Mouse (Mus musculus) R1 (cell line): ENCODE measurements around the gene Strn3.

Experiments used
- DNase-seq: peaks from one replicate; pipeline ENCODE4 v3.0.0-alpha.2; 2018; ENCODE audit warnings: low read depth, low spot score

Gene Strn3

DNA sequence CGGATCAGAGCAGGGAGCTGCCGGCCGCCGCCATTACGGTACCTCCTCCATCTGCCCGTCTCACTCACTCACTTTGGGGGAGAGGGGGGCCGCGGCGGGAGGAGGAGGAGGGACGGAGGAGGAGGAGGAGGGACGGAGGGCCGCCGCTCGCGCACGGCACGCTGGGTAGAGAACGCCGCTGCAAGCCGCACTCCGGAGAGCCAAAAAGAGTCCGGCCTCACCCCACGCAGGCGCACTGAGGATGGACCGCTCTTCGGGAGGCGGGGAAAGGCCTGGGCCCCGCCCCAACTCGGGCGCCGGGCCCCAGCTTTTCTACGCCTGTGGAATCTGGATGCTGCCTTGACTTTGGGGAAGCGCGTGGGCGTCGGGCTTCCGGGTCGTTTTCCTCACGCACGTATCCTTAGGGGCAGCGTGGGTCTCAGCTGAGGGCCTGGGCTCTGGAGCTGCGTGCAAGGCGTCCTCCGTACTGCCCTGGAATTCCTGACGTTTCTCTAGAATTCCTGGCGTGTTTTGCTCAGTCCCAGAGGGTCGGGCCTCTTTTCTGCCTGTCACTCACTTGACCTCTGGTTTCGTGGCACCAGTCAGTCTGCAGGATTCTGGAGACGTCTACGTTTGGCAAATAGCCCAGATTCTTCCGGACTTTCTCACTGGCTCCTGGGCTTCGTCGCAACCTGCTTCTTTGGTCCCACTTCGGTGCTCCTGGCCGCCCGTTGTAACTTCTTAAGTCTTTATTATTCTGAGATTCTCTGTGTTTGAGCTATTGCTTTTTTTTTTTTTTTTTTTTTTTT lies at the start of gene Strn3:
Gene Strn3 (minus strand): TSS at position 53 of the 788 bp plus-strand sequence.
- DNase-seq: peak; percentile 97

DNA sequence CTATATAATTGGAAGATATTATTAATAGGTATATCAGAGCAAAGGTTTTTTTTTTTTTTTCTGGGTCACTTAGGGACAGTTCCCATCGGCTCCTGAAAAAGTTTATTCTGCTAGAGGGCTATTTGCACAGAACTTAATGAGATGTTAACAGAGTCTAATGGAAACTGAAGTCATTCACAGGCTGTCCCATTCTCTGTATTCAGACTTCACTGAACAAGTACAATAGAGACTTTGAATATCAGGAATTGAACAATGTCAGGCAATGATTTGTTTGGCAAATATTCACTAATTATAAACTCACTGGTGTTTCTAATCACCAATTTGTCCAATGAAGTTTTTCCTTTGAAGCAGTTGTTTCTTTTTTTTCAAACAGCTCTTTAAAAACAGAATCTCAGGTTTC lies 45.1 kb upstream of the Strn3 start:
- DNase-seq: no peak

DNA sequence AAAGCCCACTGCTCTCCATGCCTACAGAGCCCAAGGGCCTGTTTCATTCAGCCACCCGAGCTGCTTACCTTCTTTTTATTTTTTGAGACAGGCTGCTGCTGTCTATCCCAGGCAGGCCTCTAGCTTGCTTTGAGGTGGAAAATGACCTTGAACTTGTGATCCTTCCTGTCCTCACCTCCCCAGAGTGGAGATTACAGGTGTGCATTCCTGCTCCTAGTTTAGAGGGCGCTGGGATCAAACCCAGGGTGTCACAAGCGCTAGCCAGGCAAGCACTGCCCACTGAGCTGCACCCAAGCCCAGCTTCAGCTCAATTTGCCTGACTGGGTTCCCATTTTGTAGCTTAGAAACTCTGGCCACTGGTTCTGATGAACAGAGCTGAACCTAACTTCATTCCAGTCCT lies 44.7 kb upstream of the Strn3 start:
- peak; percentile 65 for DNase-seq

DNA sequence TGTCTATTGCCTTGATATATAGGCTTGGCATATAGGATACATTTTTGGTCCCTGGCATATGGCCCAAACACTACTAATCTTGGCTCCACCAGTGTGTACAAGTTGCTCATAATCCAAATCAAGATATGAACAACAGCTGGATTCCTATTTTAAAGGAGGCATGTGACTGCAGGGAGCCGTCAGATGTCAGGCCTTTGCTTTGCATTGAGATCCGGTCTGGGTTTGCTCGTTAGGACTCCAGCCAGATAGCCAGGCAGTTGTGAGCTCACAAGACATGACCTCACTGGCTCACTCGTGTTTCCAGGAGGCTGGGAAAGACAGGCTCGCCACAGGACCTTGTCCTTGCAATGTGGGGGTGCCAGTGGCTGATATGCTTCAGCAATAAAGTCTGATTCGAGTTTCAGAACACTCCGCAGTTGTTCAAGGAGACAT lies 44.2 kb upstream of the Strn3 start:
- no peak for DNase-seq

DNA sequence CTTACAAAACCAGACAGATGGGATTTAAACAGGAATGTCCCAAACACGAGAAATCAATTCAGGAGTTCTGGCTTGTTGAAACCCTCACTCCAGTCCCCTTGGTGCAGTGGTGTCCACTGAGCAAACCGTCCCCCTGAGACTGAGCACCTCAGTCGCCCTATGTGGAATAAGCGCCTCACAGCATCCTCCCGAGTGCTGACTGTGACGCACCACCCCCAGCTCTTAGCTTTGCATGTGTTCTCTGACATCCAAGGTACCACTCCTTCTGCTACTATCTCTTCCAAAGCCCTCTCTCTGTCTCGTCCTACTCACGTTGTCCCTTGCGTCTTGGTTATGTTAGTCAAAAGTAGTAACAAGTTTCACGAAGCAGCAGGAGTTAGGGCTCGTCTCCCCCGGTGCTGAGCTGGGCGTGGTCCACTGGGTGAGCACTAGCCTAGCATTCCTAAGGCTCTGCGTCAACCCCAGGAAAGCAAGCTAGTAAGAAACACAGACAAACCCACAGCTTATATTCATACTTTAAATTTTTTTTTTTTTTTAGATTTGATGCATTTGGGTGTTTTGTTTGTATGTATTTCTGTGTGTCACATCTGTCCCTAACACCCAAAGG lies 43.0 kb upstream of the Strn3 start:
- DNase-seq: peak; percentile 42

DNA sequence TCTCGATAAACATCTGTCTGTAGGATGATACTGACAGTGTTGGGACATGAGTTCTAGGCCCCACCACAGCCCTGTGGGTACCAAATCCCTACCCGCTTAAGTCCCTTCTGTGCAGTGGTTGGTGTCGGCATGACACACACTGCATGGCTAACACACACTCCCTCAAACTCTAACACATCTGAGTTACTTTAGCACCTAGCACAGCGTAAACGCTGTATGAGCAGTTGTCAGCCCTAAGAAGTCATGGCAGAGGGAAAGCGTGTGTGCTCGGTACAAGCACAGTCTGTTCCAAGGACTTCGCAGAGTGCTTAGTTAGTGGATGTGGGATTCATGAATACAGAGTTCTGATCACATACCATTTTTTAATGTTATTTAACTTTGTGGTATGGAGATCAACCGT lies 38.1 kb upstream of the Strn3 start:
- no peak for DNase-seq

DNA sequence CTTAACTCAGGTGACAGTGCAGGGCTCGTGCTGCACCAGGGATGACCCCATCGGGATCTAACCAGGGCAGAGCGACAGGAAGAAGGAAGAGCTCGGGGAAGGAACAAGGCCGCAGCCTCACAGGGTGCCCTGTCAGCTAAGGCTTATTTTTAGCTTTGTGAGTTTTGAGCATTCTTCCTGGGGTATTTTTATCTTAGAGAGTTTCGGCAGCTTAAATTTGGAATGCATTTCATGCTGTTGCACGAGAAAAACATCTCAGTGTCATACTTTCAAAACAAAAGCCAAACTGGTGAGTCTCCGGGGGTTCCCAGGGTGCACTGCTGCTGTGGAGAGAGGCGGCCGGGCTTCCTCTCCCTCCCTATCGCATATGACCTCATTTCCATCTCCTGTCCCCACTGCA lies 37.4 kb upstream of the Strn3 start:
- DNase-seq: peak; percentile 35

DNA sequence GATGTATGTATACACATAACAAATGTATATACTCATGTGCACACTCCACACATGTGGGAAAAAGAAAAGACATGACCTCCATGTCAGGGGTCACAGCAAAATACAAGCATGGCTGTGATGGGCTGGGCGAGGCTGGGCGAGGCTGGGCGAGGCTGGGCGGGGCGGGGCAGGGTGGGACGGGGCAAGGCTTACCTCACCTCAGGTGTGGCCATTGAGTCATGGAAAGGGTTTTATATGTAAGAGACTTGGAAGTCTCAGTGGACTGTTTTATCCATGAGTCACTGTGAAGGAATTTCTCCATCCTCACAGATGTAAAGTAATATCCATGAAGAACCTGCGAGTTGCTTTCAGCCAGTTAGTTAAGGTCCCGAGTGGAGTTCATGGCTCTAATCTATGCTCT lies 30.1 kb upstream of the Strn3 start:
- DNase-seq: peak; percentile 67

DNA sequence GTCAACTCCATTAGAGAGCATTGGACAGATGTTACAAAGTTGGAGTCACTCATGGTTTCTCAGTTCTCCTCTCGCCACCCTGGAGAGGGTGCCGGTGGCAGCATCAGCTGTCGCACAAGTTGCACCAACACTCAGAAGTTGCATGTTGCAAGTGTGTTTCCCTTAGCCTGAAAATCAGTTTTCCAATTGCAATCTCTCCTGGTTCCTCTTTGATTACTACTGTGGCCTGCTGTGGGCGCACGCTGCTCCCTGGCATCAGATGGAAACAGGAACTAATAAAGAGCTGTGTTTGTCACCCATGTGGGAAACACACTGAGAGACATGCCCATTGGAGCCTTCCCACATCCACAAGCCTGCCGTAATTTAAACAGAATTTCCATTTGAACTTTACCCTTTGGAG lies 26.9 kb upstream of the Strn3 start:
- no peak for DNase-seq

DNA sequence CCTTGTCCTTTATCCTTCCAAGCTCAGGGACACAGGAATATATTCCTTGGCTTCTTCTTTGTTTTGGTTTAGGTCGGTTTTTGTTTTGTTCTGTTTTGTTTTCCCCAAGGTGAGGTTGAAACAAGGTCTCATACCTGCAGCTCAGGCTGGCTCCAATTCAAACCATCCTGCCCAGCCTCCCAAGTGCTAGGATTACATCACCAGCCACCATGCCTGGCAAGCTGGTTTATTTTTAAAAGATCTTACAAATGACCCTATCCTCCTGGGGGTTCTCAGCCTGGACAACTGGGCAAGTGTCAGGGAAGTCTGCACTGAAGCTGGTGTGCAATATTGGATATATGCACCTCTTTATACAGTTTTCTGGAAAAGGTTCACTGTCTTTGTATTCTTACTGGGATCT lies 21.0 kb upstream of the Strn3 start:
- DNase-seq: no peak

DNA sequence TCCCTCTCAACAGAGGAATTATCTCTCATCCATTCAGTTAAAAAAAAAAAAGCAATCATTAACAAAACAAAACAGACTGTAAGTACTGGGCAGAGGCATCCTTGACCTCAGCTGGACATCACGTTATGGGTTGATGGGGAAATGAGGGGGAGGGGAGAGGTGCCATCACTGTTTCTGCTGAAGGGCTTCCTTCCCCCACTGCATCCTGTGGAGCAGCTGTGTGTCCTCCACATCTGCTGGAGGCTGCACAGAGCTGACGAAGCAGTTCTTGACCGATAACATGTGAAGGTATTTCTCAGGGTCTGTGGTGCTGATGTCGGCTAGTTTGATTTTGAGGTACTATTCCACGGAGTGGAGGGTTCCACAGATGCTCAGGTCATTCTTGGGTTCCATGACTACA lies 18.5 kb upstream of the Strn3 start:
- DNase-seq: no peak

DNA sequence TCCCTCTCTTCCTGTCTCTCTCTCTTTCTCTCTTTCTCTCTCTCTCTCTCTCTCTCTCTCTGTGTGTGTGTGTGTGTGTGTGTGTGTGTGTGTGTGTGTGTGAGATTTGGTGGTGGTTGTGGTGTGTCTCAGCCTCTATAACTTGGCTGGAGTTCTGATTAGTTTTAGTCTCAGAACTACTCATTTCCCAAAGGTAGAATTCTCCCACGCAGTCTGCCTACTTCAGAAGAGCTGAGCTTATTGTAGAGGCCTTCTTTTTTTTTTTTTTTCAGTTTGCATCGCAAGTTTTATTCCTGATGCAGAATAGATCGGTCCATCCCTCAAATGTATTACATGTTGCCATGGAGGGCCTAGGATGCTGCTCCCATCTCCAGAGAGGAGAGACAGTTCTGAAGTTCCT lies 18.0 kb upstream of the Strn3 start:
- DNase-seq: no peak

DNA sequence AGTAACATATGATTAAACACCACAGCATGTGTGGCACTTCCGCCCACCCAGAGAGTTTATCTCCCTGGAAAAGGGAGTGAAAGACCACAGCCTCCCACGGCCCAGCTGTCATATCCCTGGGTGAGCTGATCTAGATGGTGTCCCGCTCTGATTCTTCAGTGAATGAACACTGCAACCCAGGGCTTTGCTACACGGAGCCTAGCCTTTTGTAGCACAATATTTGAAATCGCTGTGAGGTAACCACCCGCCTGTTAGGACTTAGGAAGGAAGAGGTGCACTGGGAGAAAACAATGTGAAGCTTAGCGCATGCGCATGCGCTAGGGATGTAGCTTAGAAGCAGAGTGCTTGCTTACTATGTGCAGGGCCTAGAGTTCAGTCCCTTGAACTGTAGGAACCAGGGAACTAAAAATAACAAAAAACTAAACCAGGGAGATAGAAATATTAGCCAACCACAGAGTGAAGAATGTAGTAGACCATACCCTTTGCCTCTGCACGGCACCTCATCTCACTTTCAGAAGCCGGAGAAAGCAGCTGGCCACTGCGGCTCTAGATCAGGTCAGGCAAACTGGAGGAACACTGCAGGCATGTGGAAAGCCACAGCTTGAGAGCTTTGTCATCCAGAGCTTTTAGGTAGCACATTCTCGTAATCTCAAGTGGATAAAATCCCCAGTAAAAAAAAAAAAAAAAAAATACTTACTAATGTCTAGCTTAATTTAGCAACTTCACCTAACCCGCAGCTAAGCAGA lies 17.4 kb upstream of the Strn3 start:
- peak; percentile 86 for DNase-seq

DNA sequence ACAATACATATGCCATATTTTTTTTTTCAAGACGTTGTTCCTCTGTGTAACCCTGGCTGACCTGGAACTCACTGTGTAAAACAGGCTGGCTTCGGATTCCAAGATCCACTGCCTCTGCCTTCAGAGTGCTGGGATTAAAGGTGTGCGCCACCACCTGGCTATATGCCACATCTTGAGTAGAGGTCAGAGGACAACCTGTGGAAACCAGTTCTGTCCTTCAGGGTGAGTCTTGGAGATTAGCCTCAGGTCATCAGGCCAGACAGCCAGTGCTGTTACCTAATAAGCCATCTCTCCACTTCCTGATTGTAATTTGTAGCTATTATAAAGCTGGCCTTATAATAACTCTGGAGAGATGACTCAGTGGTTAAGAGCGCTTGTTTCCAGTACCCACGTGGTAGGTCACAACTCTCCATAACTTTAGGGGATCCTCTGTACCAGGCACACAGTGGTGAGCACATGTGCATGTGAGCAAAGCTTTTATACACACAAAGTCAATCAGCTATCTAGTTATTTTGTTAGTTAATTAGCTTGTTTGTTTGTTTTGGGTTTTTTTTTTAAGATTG lies 15.1 kb upstream of the Strn3 start:
- DNase-seq: peak; percentile 61

DNA sequence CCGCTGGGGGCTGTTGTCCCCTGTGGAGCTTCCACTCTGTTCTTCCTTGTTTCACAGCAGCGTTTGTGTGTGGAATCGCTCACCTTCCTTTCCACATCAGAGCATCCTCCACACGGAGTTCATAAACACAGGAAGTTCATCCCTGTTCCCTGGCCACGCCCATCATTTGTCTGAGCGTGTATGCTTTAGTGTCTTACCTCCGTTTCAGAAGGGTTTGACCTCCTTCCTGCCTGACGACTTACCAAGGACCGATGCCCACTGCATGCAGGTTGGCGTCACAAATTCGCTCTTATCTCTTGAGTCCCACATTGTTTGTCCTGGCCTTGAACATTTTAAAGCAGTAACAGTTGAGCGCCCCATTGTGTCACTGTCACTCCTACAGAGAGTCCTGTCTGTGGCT lies 14.1 kb upstream of the Strn3 start:
- DNase-seq: peak; percentile 72

DNA sequence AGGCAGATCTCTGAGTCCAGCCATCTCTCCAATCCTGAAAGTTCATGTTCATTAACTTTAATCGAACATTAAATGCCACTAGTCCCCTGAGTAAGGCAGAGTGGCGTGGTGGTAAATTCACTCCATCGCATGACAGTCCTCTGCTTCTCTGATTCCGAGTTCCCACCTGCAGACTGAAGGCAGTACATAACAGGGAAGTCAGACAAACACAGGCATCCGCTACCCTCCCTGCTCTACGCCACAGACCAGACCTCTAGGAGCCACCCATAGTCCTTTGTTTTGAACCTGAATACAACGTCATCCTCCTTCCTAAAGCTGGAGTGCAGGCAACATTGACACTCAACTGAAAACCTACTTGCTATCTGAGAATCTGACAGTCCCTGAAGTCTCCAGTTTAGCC lies 12.9 kb upstream of the Strn3 start:
- no peak for DNase-seq

DNA sequence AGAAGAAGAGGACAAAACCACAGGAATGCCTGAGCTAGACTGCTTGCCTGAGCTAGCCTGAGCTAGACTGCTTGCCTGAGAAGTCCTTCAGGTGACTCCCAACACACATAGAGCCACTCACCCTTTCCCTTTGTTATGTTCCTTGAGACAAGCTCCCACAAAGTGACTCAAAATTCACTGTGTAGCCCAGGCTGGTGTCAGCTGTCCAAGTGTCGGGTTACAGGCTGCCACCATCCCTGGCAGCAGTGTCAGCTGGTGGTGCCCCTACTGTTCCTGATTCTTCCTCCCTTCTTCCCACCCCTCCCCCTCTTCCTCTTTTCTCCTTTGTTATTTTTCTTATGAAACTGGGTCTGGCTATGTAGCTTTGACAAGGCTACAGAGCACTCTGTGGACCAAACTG lies 12.2 kb upstream of the Strn3 start:
- DNase-seq: peak; percentile 34

DNA sequence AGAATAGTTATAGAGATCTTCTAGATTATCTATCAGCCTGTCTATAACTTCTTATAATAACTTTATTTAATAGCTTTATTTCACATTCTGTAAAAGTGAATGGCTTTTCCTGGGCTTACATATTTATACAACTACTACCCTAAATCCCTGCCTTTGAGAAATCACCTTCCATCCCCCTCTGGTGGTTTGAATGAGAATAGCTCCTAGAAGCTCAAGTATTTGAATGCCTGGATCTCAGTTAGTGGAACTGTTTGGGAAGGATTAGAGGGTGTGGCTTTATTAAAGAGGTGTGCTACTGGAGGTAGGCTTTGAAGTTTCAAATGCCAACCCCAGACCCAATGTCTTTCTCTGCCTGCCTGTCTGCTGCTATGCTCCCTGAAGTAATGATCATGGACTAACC lies 10.0 kb upstream of the Strn3 start:
- peak; percentile 88 for DNase-seq

DNA sequence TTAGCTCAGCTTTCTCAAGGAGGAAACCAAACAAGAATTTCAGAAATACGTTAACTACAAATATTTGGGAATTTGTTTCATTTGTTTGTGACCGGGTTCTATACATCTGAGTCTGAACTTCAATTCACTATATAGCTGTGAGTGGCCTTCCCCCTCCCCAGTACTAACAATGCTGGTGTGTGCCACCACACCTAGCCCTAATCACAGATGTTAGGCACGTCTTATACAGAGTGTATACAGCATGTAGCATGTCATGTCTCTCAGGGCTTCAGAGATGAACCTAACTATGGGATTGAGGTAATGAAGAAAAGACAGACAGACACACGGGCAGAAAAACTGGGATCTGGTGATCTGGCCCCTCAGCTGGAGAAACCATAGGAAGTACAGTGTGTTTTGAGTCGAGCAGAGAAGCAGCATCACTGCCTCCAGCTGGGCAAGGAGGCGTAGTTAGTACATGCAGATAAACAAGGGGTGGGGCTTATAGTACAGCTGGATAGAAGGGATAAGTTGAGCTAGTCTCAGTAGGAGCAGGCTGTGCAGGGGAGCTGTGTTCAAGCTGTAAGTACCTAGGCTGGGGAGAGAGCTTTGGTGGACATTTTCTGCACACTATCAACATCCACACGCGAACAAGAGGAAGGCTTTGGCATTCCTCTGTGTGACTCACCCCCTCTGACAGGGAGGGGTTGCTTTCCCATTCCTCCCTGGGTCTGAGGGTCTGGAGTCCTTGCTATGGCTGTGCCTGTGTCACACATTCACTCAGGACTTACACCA lies 8.1 kb upstream of the Strn3 start:
- DNase-seq: peak; percentile 57

DNA sequence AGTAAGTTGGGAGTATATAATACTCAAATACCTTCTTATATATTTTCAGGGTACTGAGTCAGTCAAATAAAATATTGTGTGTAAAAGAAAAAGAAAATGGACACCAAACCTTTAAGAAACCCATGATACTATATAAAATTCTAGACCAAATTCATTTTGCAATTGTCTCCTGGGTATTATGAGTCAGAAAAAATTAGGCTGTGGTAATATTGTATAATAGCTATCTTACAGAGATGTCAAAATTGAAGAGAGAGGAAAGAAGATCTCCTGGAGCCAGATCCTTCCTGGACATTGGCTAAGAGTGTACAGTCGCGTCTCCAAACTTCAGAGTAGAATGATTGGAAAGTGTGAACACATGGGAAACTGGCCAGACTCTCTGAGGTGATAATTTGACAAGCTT lies 4.5 kb upstream of the Strn3 start:
- DNase-seq: no peak

DNA sequence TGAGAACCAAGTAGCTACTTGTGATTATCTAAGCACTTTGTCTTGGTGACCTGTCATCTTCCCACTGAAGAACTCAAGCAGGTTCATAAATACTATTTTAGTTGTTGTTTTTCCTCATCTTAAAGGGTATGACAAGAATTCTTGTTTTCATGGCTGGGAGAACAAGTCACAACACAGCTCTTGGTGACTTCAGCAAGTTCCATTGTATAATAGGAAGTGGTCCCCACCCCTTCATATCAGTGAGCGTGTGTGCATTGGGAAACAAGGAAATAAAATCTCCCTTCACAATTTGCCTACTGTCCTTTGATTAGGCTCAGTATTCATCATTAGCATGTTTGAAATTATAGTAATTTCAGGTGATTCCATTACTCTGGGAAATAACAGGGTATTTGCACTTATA lies 3.3 kb upstream of the Strn3 start:
- no peak for DNase-seq

DNA sequence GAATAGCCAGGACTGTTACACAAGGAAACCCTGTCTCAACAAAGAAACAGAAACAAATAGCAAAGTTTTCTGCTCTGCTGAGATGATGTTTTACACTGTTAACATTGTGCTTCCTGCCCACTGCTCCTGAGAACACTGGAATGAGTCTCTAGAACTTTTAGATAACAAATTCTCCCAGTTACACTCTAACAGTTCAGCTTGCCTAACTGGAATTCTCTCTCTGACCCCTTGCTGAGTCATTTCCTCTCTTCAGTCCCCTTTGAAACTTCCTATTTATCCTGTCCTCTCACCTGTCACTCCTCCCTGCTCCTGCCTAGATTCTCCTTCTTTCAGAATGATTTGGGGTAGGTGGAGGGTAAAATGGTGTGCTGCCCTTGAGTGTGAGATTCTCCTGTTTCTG lies 2.4 kb upstream of the Strn3 start:
- peak; percentile 77 for DNase-seq
